Mouse (Mus musculus) urinary bladder, adult 2 months (tissue): ENCODE measurements around the gene Stra6. TPM values are rescaled to one million over a fixed set of nuclear protein-coding genes. Genes with fewer than 3 reads are reported as not detected.

Experiments
- DNase-seq: peaks from one replicate; pipeline ENCODE4 v3.0.0; 2022; ENCODE audit warnings: low spot score
- polyA plus RNA-seq: library from polyadenylated mRNA; depleted of rRNA; stranded (reverse); fragments of >200 nt; gene quantifications from 2 replicates; pipeline ENCODE4 v1.2.3, GENCODE M21; 2012

Gene Stra6
- polyA plus RNA-seq, 1 experiment = 0.50 TPM

DNA sequence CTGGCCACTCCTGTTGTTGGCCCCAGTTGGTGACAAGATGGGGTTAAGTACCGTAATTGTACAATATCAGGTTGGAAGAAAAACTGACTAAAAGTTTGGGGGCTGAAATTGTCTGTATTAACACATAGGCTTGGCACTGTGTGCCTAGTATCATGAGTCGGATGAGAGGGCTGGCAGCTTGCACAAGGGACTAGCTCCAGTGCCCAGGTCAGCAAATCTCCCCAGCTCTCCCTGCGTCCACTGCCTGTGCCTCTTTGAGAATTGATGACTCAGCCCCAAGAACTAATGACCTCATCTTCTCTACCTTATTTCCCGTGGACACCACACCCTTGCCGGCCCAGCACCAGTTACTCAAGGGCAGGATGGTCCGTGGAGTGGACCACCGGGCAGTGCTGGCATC lies 13.7 kb upstream of the Stra6 start:
- DNase-seq = no peak

DNA sequence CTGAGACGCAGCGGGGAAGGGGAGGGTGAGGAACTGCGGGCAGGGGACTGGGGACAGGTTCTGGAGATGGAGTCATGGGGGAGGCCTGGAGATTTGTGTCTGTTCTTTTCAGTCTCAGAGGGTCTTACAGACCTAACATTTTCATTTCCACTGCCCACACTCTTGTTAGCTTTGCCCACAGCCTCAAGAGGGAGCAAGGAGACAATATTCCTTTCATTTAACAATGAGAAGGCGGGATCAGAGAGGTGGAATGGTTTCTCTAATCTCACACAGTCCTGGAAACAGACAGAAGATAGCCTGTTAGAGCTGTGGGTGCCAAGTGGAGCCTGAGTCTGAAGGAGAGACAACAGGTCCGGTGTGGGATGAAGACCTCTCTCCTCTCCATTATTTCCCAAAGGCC lies 11.7 kb upstream of the Stra6 start:
- no peak for DNase-seq

DNA sequence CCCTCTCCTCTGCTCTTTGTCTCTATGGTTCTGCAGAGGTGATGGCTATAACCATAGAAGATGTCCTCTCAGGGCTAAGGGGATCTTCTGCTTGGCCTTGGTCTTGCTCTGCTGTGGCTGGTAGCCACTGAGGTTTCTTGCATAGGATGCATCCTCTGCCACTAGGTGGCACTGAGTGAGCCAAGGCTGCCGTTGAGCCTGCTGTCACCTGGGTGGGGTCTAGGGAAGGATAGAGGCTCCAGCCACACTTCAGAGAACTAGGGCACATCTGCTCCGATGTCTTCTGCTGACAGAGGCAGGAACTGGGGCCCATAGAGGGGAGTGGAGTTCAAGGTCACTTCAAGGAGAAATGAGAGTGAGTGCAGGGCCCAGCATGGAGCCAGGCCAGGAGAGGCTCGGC lies 10.5 kb upstream of the Stra6 start:
- DNase-seq = no peak

DNA sequence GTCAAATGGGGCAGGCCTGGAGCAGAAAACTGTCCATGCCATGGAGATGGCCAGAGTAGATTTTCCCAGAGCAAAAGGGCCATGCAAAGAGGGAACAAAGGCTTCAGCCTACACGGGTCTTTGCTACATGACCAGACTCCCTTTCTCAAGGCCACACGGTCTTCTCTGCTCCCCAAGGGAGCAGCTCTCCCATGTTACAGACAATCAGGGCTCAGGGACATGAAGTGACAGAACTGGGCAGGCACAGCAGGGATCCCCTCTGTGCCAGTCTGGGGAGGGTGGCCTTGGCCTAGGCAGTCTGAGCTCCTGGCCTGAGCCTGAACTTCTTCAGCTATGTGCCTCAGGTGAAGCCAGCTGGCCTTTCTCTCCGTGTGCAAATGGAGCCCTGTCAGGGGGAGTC lies 10.0 kb upstream of the Stra6 start:
- DNase-seq = no peak

DNA sequence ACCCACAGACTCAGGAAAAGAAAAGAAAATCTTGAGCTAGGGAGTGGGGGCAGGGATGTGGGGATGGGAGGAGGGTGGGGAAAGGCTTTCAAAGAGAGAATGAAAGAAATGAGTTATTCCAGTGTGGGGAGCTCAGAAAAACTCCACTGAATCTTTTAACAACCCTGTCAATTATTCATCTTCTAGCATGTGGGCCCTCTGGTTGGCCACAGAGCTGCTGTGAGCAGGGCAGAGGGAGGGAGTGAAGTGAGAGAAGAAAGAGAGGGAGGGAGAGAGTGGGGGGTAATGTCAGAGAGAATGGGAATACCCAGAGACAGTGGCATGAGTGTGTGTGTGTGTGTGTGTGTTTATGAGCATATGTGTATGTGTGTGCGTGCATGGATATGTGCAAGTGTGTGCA lies 9.6 kb upstream of the Stra6 start:
- no peak for DNase-seq

DNA sequence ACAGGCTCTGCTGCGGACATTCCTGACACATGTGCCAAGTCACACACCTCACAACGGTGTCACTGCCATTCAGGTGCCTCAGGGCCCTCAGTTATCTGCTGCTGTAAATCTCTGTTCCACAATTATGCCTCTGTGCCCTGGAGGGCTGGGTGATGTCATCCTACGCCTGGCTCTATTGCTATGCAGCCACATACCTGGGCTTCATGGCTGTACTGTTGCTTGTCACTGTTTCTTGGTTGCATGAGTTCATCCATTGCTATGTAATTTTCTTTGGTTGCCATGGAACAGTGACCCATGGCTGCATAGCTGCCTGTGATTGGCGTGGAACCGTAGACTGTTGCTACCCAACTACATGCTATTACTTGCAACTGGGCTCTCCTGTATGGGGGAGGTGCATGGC lies 7.9 kb upstream of the Stra6 start:
- DNase-seq = no peak

DNA sequence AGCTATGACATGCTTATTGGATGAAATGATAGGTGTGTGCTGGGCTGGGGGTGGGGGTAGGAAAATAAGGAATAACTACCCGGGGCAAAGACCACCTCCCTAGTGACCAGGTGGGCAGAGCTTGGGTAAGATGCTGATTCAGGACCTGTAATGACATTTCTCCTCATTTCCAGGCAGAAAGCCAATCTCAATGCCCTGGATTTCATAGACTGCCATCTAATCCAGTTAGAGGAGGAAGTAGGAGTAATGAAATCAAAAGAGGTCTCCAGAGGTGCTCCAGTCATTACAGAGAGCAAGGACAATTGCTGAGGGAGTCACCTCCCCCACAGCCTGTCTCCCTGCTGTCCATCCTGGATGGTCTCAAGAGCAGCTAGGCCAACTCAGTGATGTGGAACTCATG lies 3.7 kb upstream of the Stra6 start:
- DNase-seq = no peak

DNA sequence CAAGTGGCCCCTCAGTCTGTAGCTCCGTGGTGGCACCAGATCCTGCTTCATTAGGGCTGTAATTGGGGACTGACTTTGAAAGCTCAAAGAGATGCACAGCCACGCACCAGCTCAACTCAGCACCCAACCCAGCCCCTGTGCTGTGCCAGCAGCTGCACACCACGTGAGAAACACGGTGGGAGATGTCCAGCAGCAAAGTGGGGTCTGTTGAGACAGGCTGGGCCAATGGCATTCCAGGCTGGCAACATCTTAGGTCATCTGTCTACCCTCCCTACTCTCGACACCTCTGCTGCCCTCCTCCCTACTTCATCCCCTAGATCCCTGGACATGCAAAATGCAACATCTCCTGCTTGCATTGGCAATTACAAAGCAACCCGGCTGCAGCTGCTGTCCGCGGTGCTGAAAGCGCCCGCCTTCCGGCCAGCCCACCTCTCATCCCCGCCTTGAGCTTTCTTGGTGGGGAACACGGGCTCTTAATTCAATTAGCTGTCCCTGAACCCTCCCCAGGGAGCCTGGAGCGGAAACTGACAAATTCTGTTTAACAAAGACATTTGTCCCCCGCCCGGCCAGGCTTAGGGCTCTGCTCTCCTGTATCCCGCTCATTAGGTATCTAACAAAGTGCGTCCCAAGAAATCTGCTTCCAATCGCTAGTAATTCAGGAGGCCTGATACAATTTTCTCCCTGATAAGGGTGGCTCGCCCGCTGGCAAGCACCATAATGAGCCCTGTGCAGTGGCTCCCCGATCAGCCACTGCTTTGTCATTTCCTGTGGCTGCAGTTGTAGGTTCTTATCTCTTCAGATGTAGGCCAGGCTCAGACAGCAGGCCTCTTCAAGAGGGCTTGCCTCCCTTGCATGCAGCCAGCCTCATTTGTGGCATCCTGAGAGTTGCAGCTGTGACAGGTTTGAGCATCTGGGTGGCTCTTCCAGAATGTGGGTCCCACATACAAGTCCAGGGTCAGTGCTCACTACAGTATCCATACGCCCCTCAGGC lies 2.6 kb upstream of the Stra6 start:
- no peak for DNase-seq

DNA sequence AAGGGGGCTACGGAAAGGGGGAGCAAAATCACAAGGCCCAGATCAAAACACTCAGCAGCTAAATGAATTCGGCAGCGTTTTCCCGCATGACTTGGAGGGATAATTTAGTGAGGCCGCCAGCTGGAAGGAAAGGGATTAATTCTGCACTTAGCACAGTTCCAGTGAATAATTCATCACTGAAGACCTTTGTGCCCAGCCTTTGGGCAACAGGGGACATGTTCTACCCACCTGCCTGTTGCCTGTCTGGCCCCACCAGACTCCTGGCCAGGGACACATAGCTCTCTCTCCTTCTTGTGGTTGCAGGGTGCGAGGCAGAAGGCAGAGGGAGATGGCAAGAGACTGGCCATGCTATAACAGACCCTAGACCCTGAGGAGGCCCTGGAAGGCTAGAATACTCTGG lies 1.9 kb downstream of the Stra6 start:
- no peak for DNase-seq

DNA sequence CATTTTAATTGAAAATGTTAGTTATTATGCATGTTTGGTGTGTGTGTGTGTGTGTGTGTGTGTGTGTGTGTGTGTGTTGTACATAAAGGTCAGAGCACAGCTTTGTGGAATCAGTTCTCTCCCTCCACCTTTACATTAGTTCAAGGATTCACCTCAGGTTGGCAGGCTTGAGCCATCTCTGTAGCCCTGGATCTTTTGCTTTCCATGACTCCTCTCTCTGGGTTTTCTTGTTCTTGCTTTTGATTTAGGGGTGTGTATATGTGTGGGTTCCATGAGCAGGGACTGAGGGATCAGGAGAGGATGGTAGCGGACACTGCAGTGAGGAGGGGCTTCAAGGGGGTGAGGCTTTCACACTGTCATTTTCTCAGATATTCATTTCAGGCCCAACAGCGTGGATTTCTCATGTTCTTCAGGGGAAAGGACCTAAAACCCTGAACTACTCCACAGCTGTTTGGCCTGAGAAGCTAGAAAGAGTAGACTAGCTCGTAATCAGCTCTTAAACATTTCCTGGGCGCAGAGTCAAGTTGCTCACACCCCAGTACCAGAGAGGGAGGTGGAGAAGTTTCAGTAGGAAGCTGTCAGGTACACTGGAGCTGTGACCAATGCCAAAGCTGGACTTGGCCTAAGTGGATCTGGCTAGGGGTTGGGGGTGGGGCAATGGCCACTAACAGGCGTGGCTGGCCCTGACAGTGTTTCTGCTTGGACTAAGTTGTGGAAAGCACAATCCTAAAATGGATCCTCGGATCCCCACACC lies 2.6 kb downstream of the Stra6 start:
- DNase-seq = no peak

DNA sequence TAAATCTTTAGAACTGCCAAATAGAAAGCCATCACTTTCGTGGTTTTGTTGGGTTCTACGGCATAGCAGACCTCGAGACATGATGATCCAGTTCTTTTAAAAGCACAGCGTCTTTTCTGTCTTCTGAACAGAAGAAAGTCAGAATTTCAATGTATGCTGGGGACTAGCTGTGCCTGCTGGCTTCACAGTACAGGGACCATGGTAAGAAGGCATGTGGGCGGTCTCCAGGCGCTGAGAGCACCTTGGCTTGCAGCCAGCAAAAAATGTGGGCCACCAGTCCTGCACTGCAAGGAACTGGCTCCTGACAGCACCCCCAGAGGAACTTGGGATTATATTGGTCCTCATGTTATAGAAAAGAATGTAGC lies 3.1 kb downstream of the Stra6 start:
- DNase-seq = no peak

DNA sequence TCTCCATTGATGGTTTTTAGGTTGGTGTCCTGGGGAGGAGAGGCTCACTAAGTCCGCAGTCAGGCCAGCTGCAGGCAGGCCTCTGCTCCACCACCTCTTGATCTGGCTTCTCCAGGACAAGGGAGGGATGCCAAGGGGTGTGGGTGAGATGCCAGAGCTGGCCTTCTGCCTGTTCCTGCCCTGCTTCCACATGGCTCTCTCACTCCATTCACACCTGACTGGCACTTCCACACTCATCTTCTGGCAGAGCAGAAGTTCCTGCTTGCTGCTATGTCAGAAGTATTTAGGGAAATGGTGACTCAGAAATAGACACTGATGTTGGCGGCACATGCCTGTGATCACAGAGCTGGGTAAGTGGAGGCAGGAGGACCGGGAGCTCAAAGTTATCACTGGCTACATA lies 4.0 kb downstream of the Stra6 start:
- no peak for DNase-seq

DNA sequence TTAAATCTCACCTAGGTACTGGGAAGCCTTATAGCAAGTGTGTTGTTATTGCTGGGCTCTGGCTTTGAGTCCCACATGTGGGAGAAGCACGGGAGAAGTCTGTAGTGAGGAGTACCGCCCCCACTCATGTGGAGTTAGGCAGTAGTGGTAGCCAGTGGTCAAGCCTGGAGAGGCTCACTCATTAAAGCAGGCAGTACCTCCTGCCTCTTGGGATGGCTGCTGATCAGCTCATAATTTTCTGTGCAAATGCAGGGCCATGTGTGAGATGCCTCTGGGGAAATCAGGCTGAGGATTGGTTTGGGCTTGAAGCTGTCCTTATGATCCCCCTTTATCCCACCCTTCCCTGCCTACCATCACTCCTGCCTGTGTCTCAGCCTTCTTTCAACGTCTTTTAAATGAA lies 11.0 kb downstream of the Stra6 start:
- no peak for DNase-seq

DNA sequence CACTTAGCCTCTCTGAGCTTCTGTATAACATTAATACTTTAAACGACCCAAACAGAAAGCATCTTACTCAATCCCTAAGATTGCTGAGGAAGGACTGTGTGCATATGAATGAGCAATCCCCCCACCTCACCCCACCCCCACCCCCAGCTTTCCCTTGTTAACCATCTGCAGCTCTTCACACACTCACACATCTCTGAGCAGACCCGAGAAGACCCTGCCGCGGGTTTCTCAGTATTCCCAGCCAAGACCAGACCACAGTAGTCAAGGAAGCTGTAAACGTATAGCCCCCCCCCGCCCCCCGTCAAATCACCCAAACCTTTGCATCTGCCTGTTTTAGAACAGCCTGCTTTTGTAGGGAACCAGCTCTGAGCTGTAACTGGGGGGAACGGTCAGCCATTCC lies 21.0 kb downstream of the Stra6 start:
- no peak for DNase-seq

DNA sequence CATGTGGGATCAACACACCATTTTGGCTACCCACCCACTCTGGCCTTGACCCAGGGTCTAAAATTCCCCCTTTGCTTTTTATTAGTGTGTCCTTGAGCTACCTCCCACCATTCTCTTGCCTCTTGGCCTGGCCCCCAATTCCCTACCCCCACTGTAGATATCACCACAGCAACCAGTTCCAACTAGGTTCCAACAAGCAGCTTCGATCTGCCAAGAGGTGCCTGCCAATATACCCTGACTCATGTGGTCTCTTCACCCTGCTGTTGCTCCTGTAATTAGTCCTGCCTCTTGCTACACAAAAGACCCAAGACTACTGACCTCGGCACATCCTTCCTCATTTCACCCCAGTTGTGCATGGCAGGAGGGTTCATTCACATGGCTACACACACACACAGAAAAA lies 21.5 kb downstream of the Stra6 start:
- DNase-seq = no peak

DNA sequence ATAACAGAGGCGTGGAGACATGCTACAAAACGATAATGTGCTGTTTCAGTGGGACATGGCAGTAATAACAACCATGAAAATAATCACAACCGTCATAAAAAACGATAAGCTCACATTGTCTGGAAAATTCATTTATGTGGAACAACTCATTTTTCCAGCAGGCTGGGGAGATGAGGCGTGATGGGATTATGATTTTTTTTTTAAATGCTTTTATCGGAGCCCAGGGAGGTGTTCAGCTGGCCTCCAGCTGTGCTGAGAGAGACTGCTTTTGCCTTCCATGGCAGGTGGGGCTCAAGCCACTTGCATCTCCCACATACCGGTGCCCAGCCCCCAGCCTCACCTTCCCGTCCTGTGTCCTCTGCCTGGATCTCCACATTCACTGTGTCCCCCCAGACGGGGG lies 22.6 kb downstream of the Stra6 start:
- no peak for DNase-seq

DNA sequence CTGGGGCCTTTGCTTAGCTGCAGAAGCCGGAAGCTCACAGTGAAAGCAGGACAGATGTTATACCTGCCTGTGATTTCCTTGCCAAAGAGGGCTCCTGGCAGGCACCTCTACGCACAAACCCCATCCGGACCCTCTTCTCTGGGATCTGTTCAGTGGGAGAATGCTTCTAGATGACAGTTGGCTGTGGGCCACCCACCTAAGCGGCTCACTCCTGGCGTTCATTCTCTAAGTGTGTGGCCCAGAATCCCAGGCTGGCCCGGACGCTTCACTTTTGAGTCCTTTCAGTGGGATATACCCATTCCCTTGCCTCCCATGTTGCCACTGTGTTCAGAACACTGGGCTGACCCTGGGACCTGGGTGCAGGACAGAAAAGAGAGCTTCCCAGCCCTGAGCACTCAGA lies 23.3 kb downstream of the Stra6 start:
- no peak for DNase-seq

DNA sequence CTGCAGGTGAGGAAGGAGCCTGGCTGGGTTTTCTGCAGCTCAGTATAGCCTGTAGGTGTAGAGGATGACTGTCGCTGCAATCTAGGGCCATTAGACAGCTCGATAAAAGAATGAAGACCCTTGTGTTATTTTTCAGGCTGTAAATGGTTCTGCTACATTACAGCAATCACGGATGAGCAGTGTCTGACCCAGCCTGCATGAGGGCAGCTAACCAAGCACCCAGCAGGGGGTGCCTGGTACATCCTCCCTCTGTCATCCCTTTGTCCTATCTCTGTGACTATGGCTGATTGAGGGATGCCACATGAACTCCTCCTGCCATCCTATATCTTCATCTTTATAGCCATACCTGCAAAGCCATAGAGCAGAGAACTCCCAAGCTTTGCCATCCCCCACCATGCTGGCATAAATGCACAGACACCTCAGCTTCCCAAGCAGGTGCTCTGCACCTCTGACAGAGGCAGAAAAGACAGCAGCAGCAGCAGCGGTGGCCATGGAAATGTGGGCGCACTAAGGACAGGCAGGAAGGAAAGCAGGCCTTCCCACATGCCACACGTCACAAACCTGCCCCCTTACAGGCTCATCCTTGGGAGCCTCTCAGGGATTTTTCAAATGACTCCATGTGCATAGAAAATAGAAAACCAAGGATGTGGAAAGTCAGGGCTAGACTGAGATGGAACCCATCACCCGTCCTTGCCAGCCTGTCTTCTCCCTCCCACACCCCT lies 23.9 kb downstream of the Stra6 start:
- no peak for DNase-seq

DNA sequence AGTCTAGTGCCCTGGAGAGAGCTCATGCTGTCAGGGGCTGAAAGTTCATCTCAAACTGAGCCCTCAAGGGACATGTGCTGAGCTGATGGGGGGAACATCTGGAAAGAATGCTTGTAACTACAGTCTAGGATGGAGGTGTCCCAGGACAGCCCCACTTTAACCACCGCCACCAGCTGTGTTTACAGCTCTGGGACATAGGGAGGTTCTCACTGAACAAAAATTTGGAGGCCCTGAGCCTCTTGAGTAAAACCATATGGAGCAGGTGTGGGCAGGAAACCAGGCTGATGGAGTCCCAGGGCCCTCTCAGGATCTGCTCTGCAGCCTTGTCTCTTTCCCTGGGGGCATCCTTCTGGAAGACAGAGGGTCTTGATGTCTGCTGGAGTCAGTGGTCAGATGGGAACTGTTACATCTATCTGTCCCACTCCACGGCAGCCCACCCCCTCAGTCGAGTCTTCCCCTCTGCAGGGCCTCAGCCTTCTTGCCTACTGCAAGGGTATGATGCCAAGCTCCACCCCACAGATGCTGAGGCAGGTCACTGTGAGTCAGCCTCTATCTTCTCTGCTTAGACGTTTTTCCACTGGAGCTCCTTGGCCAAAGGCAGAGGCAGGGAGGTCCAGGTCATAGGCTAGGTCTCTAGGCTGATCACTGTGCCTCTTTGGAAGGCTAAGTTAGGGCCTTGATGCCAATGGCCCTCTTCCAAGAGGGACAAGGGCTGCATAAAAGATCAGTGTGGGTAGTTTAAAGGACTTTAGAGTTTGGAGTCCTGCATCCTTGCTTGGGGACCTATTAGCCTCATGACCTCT lies 28.2 kb downstream of the Stra6 start:
- DNase-seq = no peak

DNA sequence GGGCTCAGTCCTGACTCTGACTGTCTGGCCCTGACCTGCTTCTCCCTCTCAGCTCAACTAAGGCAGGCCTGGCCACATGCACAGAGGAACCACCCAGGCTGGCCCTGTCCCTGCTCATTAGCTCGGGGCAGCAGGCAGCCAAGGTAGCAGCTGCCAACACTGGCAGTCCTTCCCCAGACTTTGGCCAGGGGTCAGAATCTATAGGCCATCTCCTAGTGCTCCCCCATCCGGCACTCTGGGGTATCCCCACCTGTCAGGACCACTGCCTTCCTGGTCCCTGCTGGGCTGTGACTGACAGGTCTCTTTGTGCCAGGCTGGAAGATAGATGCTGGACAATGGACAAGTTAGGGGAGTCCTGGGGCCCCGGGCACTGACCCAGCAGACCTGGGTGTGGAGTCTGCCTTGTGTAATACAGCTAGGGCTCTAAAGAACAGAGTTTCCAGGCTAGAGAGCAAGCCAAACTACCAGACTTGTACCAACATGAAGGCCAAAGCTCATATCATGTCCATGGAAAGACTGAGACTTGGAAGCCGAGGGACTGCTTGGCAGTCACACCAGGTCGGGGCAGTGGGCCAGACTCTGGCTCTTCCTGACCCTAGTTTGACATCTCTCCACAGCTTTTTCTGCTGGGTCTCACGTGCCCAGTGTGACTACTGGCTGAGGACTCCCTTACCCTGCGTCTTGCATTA lies 29.1 kb downstream of the Stra6 start:
- no peak for DNase-seq

DNA sequence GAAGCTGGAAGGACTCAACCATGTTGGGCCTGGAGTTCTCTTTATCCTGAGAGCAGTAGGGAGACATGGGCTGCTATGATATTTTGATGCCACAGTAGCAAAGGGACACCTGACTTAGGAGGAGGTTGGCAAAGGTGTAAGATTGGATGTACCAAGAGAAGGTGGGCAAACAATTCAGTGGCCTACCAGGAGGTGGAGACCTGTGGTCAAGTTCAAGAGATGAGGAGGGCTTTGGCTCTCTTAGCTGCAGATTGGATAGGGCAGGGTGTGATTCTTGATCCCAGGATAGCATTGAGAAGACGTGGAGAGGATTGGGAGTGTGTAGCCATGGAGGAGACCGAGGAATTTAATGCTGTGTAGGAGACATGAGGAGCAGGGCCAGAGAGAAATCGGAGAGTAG lies 30.2 kb downstream of the Stra6 start:
- no peak for DNase-seq
